Mouse (Mus musculus) adrenal gland, adult (tissue): ENCODE results near the gene Gm7735.
"Not testable (repeated sequence)": the region's sequence is repeated elsewhere in the genome, so short reads cannot be mapped to it uniquely, and the experiment has no call there.

Source experiments
- DNase-seq, 2 experiments: peaks; one replicate each; pipeline ENCODE4 v3.0.0; 2022 to 2023; ENCODE audit warnings: low spot score in 1 of 2; ENCODE audit not compliant: inconsistent age in 2 of 2

Gene Gm7735

GRCm38 (mm10) chr16:89169190-89169589, at the start of gene Gm7735:
Gm7735 (plus strand) TSS chr16:89169490.
- DNase-seq, result not testable (repeated sequence)

DNA sequence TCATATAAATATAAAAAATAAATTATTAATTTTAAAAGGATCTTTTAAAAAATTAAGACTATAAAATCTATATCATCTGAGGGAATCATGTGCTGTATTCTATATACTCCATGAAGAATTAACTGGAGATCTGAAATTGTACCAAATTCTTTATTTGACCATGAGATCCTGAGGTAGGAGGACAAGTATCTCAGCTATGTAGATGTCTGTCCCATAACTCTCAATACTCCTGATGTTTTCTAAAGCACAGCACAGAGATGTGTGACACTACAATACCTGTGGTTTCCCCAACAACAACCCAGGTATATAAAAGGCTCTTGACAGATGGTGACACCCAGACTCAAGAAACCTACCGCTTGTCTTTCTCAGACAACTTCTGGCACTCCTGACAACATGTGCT, 28.7 kb upstream of the Gm7735 start, which contains the start of gene Gm6358:
Gene Gm6358, plus strand, starts transcription at position 301 of the 400 bp plus-strand sequence.
- DNase-seq, result no peak

DNA sequence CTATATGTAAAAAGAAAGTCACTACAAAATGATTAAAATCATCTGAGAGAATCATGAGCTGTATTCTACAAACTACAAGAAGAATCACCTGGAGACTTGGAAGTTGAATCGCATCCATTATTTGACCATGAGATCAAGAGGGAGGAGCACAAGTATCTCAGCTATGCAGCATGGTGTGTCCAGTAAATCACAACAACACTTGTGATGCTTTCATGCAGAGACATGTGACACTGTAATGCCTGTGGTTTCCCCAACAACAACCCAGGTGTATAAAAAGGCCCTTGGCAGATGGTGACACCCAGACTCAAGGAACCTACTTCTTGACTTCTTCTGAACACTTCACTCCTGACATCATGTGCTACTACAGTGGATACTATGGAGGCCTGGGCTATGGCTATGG, 18.5 kb upstream of the Gm7735 start, which contains the start of gene Gm10061:
Gene Gm10061, plus strand, starts transcription at position 301 of the 400 bp plus-strand sequence.
- no peak for DNase-seq

DNA sequence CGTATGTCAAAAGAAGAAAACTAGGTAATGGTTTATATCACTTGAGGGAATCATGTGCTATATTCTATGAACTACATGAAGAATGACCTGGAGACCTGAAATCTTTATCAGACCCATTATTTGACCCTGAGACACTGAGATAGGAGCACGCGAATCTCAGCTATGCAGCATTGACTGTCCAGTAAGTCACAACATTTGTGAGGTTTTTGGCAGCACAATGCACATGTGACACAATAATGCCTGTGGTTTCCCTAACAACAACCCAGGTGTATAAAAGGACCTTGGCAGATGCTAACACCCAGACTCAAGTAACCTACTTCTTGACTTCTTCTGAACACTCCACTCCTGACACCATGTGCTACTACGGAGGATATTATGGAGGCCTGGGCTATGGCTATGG, 11.6 kb upstream of the Gm7735 start, which contains the start of gene Gm9789:
Gene Gm9789, plus strand, starts transcription at position 301 of the 400 bp plus-strand sequence.
- no peak for DNase-seq

DNA sequence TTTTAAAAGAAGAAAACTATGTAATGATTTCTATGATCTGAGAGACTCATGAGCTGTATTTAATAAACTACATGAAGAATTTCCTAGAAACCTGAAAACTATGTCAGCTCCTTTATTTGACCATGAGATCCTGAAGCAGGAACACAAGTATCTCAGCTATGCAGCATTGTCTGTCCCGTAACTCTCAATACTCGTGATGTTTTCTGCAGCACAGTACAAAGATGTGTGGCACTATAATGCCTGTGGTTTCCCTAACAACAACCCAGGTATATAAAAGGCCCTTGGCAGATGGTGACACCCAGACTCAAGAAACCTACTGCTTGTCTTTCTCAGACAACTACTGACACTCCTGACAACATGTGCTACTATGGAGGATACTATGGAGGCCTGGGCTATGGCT, 5.1 kb downstream of the Gm7735 start, which contains the start of gene 1110057P08Rik:
Gene 1110057P08Rik, plus strand, starts transcription at position 301 of the 400 bp plus-strand sequence.
- no peak for DNase-seq

DNA sequence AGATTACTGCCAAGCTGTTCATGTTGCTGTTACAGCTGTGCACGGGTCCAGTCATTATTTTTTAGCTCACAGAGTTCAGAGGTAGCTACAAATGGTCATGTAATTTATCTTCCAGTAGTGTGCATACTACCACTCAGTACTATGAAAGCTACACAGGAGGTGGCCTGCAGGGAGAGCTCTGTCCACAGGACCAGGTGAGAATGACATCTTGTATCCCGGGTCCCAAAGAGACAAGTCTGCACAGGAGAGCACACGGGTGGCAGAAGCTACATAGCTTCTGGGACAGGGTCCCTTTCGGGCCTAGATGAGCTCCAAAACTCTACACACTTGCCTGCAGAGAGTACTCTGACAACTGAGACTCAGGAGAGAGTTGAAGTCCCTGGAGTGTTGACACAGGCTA, 19.3 kb downstream of the Gm7735 start:
- DNase-seq, result no peak

- DNase-seq, result no peak
Observed at GRCm38 (mm10) chr16:89205561-89205960, 36.3 kb downstream of the Gm7735 start, which contains the start of gene Krtap20-2. Krtap20-2 (plus strand) TSS chr16:89205861.
